Mouse (Mus musculus): Measurements from ENCODE around the gene Blmh.

- TF ChIP-seq CTCF (IDR thresholded peaks at IDR 0.05; ENCODE audit: borderline replicate concordance, insufficient read depth, low read depth, low read length) (no peak), POLR2A (IDR thresholded peaks at IDR 0.05; ENCODE audit: borderline replicate concordance, insufficient read depth, low read length) (no peak)
Measured at GRCm38 (mm10) chr11:77019539-77019938, 94.9 kb downstream of the Blmh start.

Data from cerebellum, adult 2 months (tissue).